Mouse (Mus musculus) right cerebral cortex, postnatal 25 days (tissue): Measurements from ENCODE around the gene Luzp1.

Source experiments
- DNase-seq: peaks from one replicate; pipeline ENCODE4 v3.0.0; 2022

Luzp1 gene

GRCm38 (mm10) chr4:136463436-136463835 is 6.1 kb upstream of the Luzp1 start:
- DNase-seq = no peak

- DNase-seq = no peak
These were observed 3.3 kb upstream of the Luzp1 start for GRCm38 (mm10) chr4:136466226-136466625.

GRCm38 (mm10) chr4:136468553-136469327 is 821 bp upstream of the Luzp1 start:
- DNase-seq = peak; percentile 65

- DNase-seq = no peak
These were observed 383 bp downstream of the Luzp1 start for GRCm38 (mm10) chr4:136469941-136470346.

GRCm38 (mm10) chr4:136470347-136471071 is 948 bp downstream of the Luzp1 start:
- DNase-seq = peak; percentile 64

- DNase-seq = no peak
These were observed 7.1 kb downstream of the Luzp1 start for GRCm38 (mm10) chr4:136476692-136477091.

GRCm38 (mm10) chr4:136486549-136486948 is 17.0 kb downstream of the Luzp1 start:
- no peak for DNase-seq

- no peak for DNase-seq
These were observed 26.4 kb downstream of the Luzp1 start for GRCm38 (mm10) chr4:136495993-136496392.

GRCm38 (mm10) chr4:136505426-136506215 is 36.1 kb downstream of the Luzp1 start:
- no peak for DNase-seq

GRCm38 (mm10) chr4:136509857-136510256 is 40.3 kb downstream of the Luzp1 start:
- no peak for DNase-seq

GRCm38 (mm10) chr4:136511708-136512107 is 42.1 kb downstream of the Luzp1 start:
- DNase-seq = no peak

GRCm38 (mm10) chr4:136512905-136513304 is 43.3 kb downstream of the Luzp1 start:
- DNase-seq = no peak

- no peak for DNase-seq
These were observed 48.6 kb downstream of the Luzp1 start for GRCm38 (mm10) chr4:136518141-136518540.

- DNase-seq = no peak
These were observed 49.0 kb downstream of the Luzp1 start for GRCm38 (mm10) chr4:136518576-136518975.

GRCm38 (mm10) chr4:136519866-136520265 is 50.3 kb downstream of the Luzp1 start:
- DNase-seq = no peak

- DNase-seq = no peak
These were observed 52.3 kb downstream of the Luzp1 start for GRCm38 (mm10) chr4:136521898-136522297.

- DNase-seq = no peak
These were observed 54.7 kb downstream of the Luzp1 start for GRCm38 (mm10) chr4:136524309-136524708.

GRCm38 (mm10) chr4:136526412-136526811 is 56.9 kb downstream of the Luzp1 start:
- DNase-seq = peak; percentile 56

- DNase-seq = no peak
These were observed 75.6 kb downstream of the Luzp1 start for GRCm38 (mm10) chr4:136545151-136545550.

- no peak for DNase-seq
These were observed 76.9 kb downstream of the Luzp1 start for GRCm38 (mm10) chr4:136546279-136547045.

- no peak for DNase-seq
These were observed 78.2 kb downstream of the Luzp1 start for GRCm38 (mm10) chr4:136547721-136548120.

- DNase-seq = no peak
These were observed 78.8 kb downstream of the Luzp1 start for GRCm38 (mm10) chr4:136548381-136548801.

GRCm38 (mm10) chr4:136553108-136553507 is 83.5 kb downstream of the Luzp1 start:
- DNase-seq = no peak
